Mouse (Mus musculus): ENCODE results near the gene Plxna2.

Plxna2 gene

GRCm38 (mm10) chr1:194836182-194836581 lies 218.2 kb downstream of the Plxna2 start:
- DNase-seq = no peak

GRCm38 (mm10) chr1:194836671-194837070 lies 218.7 kb downstream of the Plxna2 start:
- no peak for DNase-seq

GRCm38 (mm10) chr1:194839230-194839910 lies 221.4 kb downstream of the Plxna2 start:
- peak in 1 of 2 experiments; percentile 65 for DNase-seq

- no peak for DNase-seq
Measured at GRCm38 (mm10) chr1:194843020-194843419, 225.0 kb downstream of the Plxna2 start.

GRCm38 (mm10) chr1:194847014-194847413 lies 229.0 kb downstream of the Plxna2 start:
- DNase-seq = peak in 1 of 2 experiments; percentile 11

- no peak for DNase-seq
Measured at GRCm38 (mm10) chr1:194851242-194852064, 233.4 kb downstream of the Plxna2 start.

GRCm38 (mm10) chr1:194852065-194852358 lies 234.0 kb downstream of the Plxna2 start:
- DNase-seq = no peak

Data from cerebellum, postnatal 25 days (tissue).